Comparison of ENCODE assay signal across 8 mouse cellular contexts in genomic region chr16:57120913-57121815, GRCm38 (mm10). TPM values are rescaled to one million over a fixed set of nuclear protein-coding genes. Genes with fewer than 3 reads are reported as not detected.
A peak's percentile ranks its signal among the peaks of the same experiment; 100 is the strongest.
DNase-seq lines count a peak whose midpoint lies in the region; ATAC-seq lines count a peak whose summit lies in the region.

Gene Tomm70a (plus strand): TSS chr16:57121703.

- H3K9ac ChIP-seq in kidney, embryonic 15.5 days, result peak within 1 kb of the TSS; percentile 98

- H3K27me3 ChIP-seq in heart, embryonic 10.5 days (ENCODE audit: insufficient read depth, poor library complexity, severe bottlenecking), result no peaks in the 10 kb centered on the region
- peaks cover 2% of the 10 kb centered on the region; the same call in 1 of the 2 replicates for H3K27me3 ChIP-seq in kidney, embryonic 15.5 days

- H3K4me3 ChIP-seq in heart, embryonic 10.5 days, result peak within 1 kb of the TSS; percentile 83
- peak within 1 kb of the TSS; percentile 100 for H3K4me3 ChIP-seq in kidney, embryonic 15.5 days (replicated peaks)

- H3K4me2 ChIP-seq in kidney, embryonic 15.5 days, result peak within 1 kb of the TSS; percentile 72

- no peaks in the 10 kb centered on the region for H3K9me3 ChIP-seq in heart, embryonic 10.5 days
- no peaks in the 10 kb centered on the region for H3K9me3 ChIP-seq in kidney, embryonic 15.5 days (replicated peaks)

- under 1% methylated on average over 37 of the region's 37 CpGs for whole genome bisulfite sequencing in heart, embryonic 10.5 days
- 1% methylated on average over 37 of the region's 37 CpGs for WGBS in kidney, embryonic 15.5 days

- peak; percentile 90 to 93 for DNase-seq in B cell, adult 2 months
- peak; percentile 99 for DNase-seq in brain, adult 2 months (ENCODE audit: low read depth, low spot score)
- DNase-seq in heart, embryonic 10.5 days (ENCODE audit: low spot score), result peak; percentile 98
- DNase-seq in liver, result peak; percentile 92
- peak; percentile 88 to 93 for DNase-seq in spleen, postnatal 4 days (ENCODE audit: low spot score in 2 of 2)

- peak; percentile 99 for ATAC-seq in erythroblast, adult 5-6 weeks (replicated peaks; ENCODE audit: low FRiP score, poor library complexity, severe bottlenecking)
- ATAC-seq in kidney, embryonic 15.5 days (replicated peaks; ENCODE audit: low FRiP score), result peak; percentile 99
- ATAC-seq in monocyte, adult 5-6 weeks (replicated peaks; ENCODE audit: insufficient number of reproducible peaks, low FRiP score, low TSS enrichment, poor library complexity, severe bottlenecking), result peak; percentile 94

- H3K4me1 ChIP-seq in heart, embryonic 10.5 days, result peaks cover 13% of the 10 kb centered on the region
- H3K4me1 ChIP-seq in kidney, embryonic 15.5 days, result peaks cover 15% of the 10 kb centered on the region

- H3K36me3 ChIP-seq in heart, embryonic 10.5 days, result no peaks in the 10 kb centered on the region
- H3K36me3 ChIP-seq in kidney, embryonic 15.5 days, result no peaks in the 10 kb centered on the region

- peak within 1 kb of the TSS; percentile 96 for H3K27ac ChIP-seq in heart, embryonic 10.5 days
- H3K27ac ChIP-seq in kidney, embryonic 15.5 days, result peak within 1 kb of the TSS; percentile 94

RNA-seq across cellular contexts. Expression of gene Tomm70a, which starts in this region (rescaled TPM):
- total RNA-seq in erythroblast, adult 5-6 weeks (2015; ENCODE audit: low replicate concordance), result 19.4 and 26.3 TPM in 2 replicates
- total RNA-seq in erythroblast, adult 5-6 weeks (2017; ENCODE audit: low replicate concordance), result 13.0 and 15.6 TPM in 2 replicates
- polyA plus RNA-seq in heart, embryonic 10.5 days (2016; fragmentation: Nextera tagmentation; extraction: Ambion mirVana), result 50.3 and 51.2 TPM in 2 replicates
- polyA plus RNA-seq in kidney, embryonic 15.5 days (2015; fragmentation: Nextera tagmentation; extraction: Ambion mirVana), result 43.6 and 45.7 TPM in 2 replicates
- 24.2 to 32.7 TPM (median 28.3 TPM) in 3 replicates for total RNA-seq in monocyte, adult 5-6 weeks (2017)

Comparison
In these comparisons a context has a peak if more than half of its experiments do, and no peak if none do; other contexts are left out.
1. Peak in every context shown above with its lines: DNase-seq, ATAC-seq, H3K4me3 ChIP-seq and H3K27ac ChIP-seq.